Mouse (Mus musculus) cerebellum, adult 8-10 months (tissue): ENCODE measurements at regions not wholly inside any gene's neighbourhood (a gene's known extent, or its start where the extent isn't known, plus 50 kb on each side); places are given as distances from the start of the nearest gene placed in this dataset.
A peak's percentile ranks its signal among the peaks of the same experiment; 100 is the strongest.

ENCODE experiments used
- DNase-seq: peaks from one replicate; pipeline ENCODE4 v3.0.0; 2022

DNA sequence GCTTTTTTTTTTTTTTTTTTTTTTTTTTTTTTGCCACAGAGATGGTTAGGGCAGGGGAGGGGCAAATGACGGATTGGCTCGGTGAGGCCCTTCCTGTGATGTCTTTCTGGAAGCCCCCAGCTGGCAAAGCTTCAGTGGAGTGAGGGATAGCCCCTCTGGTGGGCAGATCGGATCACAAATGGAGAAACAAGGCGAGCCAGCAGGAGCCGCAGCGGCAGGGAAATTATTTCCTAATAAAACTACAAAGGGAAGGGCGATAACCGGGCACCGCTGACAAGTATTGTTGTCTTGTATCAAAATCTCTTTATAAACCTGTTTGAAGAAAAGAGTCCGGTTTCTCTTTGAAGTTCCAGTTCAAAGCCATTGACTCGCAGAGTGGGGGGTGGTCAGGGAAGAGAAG lies 424.5 kb downstream of the Cd83 start:
- DNase-seq: no peak

GRCm38 (mm10) chr13:44210123-44210522 lies 425.5 kb downstream of the Cd83 start:
- no peak for DNase-seq

- DNase-seq: no peak
Measured at GRCm38 (mm10) chr13:44212356-44212755, 427.8 kb downstream of the Cd83 start.

DNA sequence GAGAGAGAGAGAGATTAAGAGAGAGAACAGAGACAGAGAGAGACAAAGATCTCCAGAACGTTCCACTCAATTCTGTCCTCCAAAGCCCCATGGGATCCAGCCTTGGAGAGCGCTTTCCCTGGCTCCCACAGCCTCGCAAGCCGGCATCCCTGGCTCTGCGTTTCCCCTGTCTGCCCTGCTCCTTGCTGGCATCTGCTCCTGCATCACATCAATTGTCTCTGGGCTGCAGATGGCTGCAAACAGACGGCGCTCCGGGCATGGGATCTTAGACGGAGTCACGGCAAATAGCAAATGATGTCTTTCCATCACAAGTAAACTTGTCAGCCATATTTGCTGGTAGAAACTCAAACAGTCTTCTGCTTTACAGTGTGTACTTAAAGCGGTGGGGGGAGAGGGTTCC lies 428.4 kb downstream of the Cd83 start:
- DNase-seq: peak; percentile 45

DNA sequence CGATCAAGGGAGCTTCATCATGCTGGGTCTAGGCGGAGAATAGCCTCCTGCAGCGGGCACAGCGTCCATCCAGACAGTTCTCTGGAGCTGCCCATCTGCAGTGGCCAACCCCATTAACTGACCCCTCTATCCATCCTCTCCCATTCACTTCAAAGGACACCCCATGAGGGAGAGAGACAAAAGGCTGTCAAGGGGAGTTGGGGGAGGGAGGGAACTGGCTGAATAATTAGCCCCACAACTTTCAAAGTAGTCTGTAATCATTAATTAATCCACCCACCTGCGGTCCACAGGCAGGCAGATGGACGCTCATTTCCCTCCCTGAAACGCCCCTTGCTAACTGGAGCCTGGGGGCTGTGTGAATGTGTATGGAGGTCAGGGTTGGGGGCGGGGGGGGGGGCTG lies 433.7 kb downstream of the Cd83 start:
- no peak for DNase-seq

GRCm38 (mm10) chr13:44221721-44222120 lies 437.1 kb downstream of the Cd83 start:
- no peak for DNase-seq

GRCm38 (mm10) chr13:44222335-44222734 lies 437.8 kb downstream of the Cd83 start:
- DNase-seq: peak; percentile 33

- no peak for DNase-seq
Measured at GRCm38 (mm10) chr13:44227706-44228459, 443.3 kb downstream of the Cd83 start.

DNA sequence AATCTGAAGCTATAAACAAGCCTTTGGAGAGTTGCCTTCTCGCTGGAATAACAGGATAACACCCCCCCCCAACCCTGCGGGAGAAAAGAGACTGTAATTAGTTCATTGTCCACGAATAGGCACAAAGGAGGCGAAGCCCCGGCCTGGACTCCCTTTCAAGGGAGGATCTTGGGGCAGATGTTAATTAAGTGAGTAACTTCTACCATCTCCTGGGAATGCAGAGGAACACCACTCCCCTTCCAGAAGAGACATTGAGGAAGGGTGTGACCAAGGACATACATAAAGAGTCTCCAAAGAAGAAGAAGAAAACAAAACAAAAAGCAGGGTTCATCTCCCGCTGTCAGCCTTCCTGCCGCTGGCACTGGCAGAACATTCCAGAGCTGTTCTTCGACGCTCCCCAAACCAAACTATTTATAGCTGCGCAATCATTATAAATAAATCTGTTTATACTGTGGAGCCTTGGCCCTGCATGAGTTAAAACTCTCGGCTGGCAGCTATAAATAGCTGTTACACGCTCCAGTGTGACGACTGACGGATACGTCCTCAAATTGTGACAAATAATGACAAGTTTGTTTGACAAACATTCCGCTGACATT lies 444.1 kb downstream of the Cd83 start:
- DNase-seq: no peak

DNA sequence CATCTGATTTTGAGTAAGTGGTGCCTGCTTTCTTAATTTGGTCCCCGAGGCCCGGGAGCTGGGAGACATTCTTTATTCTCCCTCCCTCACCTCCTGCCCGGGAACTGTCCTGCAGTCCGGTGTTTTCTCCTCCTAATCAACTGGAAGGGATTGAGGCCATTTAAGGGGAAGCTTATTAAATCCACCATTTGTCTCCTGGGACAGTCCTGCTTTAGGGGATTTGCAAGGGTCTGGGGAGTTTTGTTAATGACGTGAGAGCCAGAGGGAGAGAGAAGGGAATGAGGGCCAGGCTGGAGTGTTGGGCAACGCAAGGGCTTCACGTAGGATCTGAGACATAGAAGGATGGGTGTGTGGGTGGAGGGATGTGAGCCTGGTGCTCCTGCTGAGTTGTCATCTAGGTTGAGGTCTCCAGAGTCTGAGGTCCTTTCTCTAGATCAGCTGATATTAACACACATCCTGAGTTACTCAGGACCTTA lies 444.6 kb downstream of the Cd83 start:
- no peak for DNase-seq

DNA sequence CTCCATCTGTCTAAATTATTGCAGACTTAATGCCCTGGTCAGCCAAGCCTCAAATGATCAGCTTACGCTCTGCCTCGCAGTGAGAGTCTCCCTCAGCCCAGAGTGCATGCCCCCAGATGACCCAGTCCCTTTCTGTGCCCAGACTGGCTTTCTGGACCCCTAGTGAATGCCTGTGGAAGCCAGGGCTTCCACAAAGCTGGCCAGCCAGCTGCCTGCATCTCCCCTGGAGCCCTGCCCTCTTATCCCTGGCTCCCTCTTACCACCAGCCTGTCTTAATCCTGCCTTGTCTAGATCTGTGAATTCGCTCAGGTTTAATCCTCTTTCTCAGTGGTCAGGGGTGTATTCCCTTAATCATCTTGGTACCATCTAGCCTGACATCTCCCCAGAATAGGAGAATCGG lies 446.8 kb downstream of the Cd83 start:
- DNase-seq: no peak

- DNase-seq: no peak
Measured at GRCm38 (mm10) chr13:44231868-44232715, 447.5 kb downstream of the Cd83 start.

- DNase-seq: no peak
Measured at GRCm38 (mm10) chr13:44232716-44233051, 448.1 kb downstream of the Cd83 start.

DNA sequence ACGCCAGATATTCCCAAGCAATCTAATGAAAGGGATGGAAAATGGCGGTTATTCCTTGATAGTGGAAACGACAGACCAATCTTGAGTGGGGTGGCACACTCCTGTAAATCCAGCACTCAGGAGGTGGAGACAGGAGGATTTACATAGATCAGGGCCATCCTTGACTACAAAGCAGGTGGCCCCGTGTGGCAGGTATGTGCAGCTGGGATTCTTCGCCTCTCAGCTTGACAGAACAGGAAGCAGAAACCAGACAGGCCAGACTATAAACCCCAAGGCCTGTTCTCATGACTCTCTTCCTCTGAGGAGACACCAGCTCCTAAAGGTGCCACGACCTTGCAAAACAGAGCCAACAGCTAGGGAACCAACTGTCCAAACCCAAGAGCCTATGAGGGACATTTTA lies 449.7 kb downstream of the Cd83 start:
- DNase-seq: no peak

GRCm38 (mm10) chr13:44235236-44235635 lies 450.7 kb downstream of the Cd83 start:
- DNase-seq: no peak

- no peak for DNase-seq
Measured at GRCm38 (mm10) chr13:44235941-44236340, 451.4 kb downstream of the Cd83 start.

DNA sequence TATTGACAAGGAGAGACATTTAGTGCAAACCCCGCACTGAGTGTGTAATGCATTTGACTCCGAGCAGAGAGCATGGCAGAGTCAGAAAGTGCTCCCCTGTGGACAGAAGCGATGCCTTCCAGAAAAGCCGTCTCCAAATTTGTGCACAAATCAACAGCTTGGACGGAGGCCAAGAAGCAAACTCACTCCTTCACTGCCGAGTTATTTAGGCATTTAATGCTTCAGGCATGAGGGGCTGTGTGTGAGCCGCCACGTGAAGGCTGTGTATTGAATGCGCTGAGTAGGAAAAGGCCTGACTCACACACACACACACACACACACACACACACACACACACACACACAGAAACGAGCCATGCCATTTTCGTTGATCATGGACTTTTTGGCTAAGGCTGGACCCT lies 453.7 kb downstream of the Cd83 start:
- DNase-seq: peak; percentile 60

- DNase-seq: no peak
Measured at GRCm38 (mm10) chr13:44243211-44243610, 458.6 kb downstream of the Cd83 start.

GRCm38 (mm10) chr13:44246714-44247251 lies 462.2 kb downstream of the Cd83 start:
- DNase-seq: no peak

- no peak for DNase-seq
Measured at GRCm38 (mm10) chr13:44247861-44248260, 463.3 kb downstream of the Cd83 start.

- no peak for DNase-seq
Measured at GRCm38 (mm10) chr13:44248401-44248800, 463.8 kb downstream of the Cd83 start.

GRCm38 (mm10) chr13:44249119-44249518 lies 464.5 kb downstream of the Cd83 start:
- DNase-seq: no peak

GRCm38 (mm10) chr13:44250474-44251201 lies 466.1 kb downstream of the Cd83 start:
- DNase-seq: no peak
